Mouse (Mus musculus) embryo, embryonic 10 days (tissue): ENCODE data around the gene Eno1.

ENCODE experiments used
- DNase-seq: peaks from one replicate; pipeline ENCODE4 v3.0.0-alpha.2; 2015; ENCODE audit warnings: low spot score

The Eno1 gene

GRCm38 (mm10) chr4:150236521-150237481, at the start of gene Eno1:
Gene Eno1 (plus strand): TSS chr4:150236721.
- DNase-seq = peak; percentile 99

GRCm38 (mm10) chr4:150188236-150188635, 48.3 kb upstream of the Eno1 start:
- DNase-seq = no peak

GRCm38 (mm10) chr4:150192199-150192598, 44.3 kb upstream of the Eno1 start:
- no peak for DNase-seq

GRCm38 (mm10) chr4:150193915-150194314, 42.6 kb upstream of the Eno1 start:
- peak; percentile 70 for DNase-seq

GRCm38 (mm10) chr4:150198268-150198667, 38.3 kb upstream of the Eno1 start:
- DNase-seq = no peak

GRCm38 (mm10) chr4:150201232-150201631, 35.3 kb upstream of the Eno1 start, which contains the start of gene Car6:
Gene Car6 (minus strand): TSS chr4:150201332.
- DNase-seq = no peak

GRCm38 (mm10) chr4:150202702-150203101, 33.8 kb upstream of the Eno1 start:
- no peak for DNase-seq

- no peak for DNase-seq
These were observed 31.6 kb upstream of the Eno1 start for GRCm38 (mm10) chr4:150204877-150205276.

GRCm38 (mm10) chr4:150209751-150210150, 26.8 kb upstream of the Eno1 start:
- DNase-seq = no peak

- DNase-seq = no peak
These were observed 26.2 kb upstream of the Eno1 start for GRCm38 (mm10) chr4:150210306-150210705.

GRCm38 (mm10) chr4:150211930-150212552, 24.5 kb upstream of the Eno1 start:
- no peak for DNase-seq

- DNase-seq = peak; percentile 90
These were observed 24.0 kb upstream of the Eno1 start for GRCm38 (mm10) chr4:150212553-150212971.

GRCm38 (mm10) chr4:150213910-150214309, 22.6 kb upstream of the Eno1 start:
- peak; percentile 51 for DNase-seq

GRCm38 (mm10) chr4:150216423-150216822, 20.1 kb upstream of the Eno1 start:
- DNase-seq = no peak

- DNase-seq = no peak
These were observed 19.4 kb upstream of the Eno1 start for GRCm38 (mm10) chr4:150217042-150217554.

- DNase-seq = no peak
These were observed 18.6 kb upstream of the Eno1 start for GRCm38 (mm10) chr4:150217935-150218334.

GRCm38 (mm10) chr4:150219501-150220292, 16.8 kb upstream of the Eno1 start:
- peak; percentile 83 for DNase-seq

- DNase-seq = peak; percentile 73
These were observed 15.9 kb upstream of the Eno1 start for GRCm38 (mm10) chr4:150220584-150220983.

- no peak for DNase-seq
These were observed 15.4 kb upstream of the Eno1 start for GRCm38 (mm10) chr4:150221017-150221640.

GRCm38 (mm10) chr4:150223830-150224229, 12.7 kb upstream of the Eno1 start:
- no peak for DNase-seq

- no peak for DNase-seq
These were observed 10.8 kb upstream of the Eno1 start for GRCm38 (mm10) chr4:150225700-150226099.
